Mouse (Mus musculus) activated CD4-positive, CD25-positive, alpha-beta regulatory T cell (primary cell): ENCODE results near the gene Hspa14. TPM values are rescaled to one million over a fixed set of nuclear protein-coding genes. Genes with fewer than 3 reads are reported as not detected.

Experiments
- polyA plus RNA-seq, 2 experiments: library from polyadenylated mRNA; unstranded; fragments of 100-300 nt; shearing (Covaris generic); gene quantifications; one replicate each; pipeline ENCODE4 v1.2.1; 2017

Gene Hspa14
- polyA plus RNA-seq, result 100 to 1,000 TPM; 103 to 117 TPM

GRCm38 (mm10) chr2:3512552-3513454 lies at the start of gene Hspa14, which contains the start of the genes Gm45902 and Cdnf:
Gene Hspa14, minus strand, starts transcription at chr2:3512814.
Gene Gm45902, minus strand, starts transcription at chr2:3512790.
Gene Cdnf, plus strand, starts transcription at chr2:3513030.

GRCm38 (mm10) chr2:3474861-3475283 lies 37.7 kb downstream of the Hspa14 start, which contains the start of gene Suv39h2:
Gene Suv39h2, minus strand, starts transcription at chr2:3475031.

Other genes starting within 250 kb of the Hspa14 start
- gene Nmt2, start 228.6 kb downstream of the Hspa14 start, polyA plus RNA-seq, result 1 to 10 TPM; 8.4 to 9.2 TPM
- gene Rpp38, start 180.2 kb downstream of the Hspa14 start, polyA plus RNA-seq, result 10 to 100 TPM; 15.2 to 21.5 TPM
- under 1 TPM in 1 of 2 experiments, not detected in 1; 0.92 TPM for gene Acbd7, start 176.6 kb downstream of the Hspa14 start, polyA plus RNA-seq
- gene Olah, start 115.6 kb downstream of the Hspa14 start, polyA plus RNA-seq, result not detected
- gene Meig1, start 90.2 kb downstream of the Hspa14 start, polyA plus RNA-seq, result not detected
- 10 to 100 TPM; 15.3 to 16.8 TPM for gene Dclre1c, start 88.7 kb downstream of the Hspa14 start, polyA plus RNA-seq
- gene Suv39h2, start 37.8 kb downstream of the Hspa14 start, polyA plus RNA-seq, result 1 to 10 TPM; 1.7 to 1.9 TPM
- 1 to 10 TPM; 4.1 to 4.5 TPM for gene Gm45902, start within 50 bp of the Hspa14 start, polyA plus RNA-seq
- under 1 TPM; 0.13 to 0.33 TPM for gene Cdnf, start 216 bp upstream of the Hspa14 start, polyA plus RNA-seq
- 100 to 1,000 TPM; 330 to 424 TPM for gene Fam107b, start 57.7 kb upstream of the Hspa14 start, polyA plus RNA-seq